Mouse (Mus musculus): ENCODE measurements around the gene Pcbp2. TPM values are rescaled to one million over a fixed set of nuclear protein-coding genes. Genes with fewer than 3 reads are reported as not detected.

Pcbp2 gene
- polyA plus RNA-seq, 1 experiment from 2014 or later, result 201 TPM

- Histone ChIP-seq H3K27me3 (ENCODE audit: low read depth, poor library complexity, severe bottlenecking) (no peaks in the 10 kb centered on the region), H3K4me3 (peak overlapping the region; percentile 86), H3K9me3 (replicated peaks) (no peaks in the 10 kb centered on the region), H3K27ac (replicated peaks) (peak overlapping the region; percentile 99), H3K36me3 (peaks cover 39% of the 10 kb centered on the region), H3K4me1 (peaks cover 20% of the 10 kb centered on the region)
- peak; percentile 88 for DNase-seq (ENCODE audit: low spot score)
- under 1% methylated on average over 48 of the region's 67 CpGs for WGBS
Observed at GRCm38 (mm10) chr15:102470605-102471294, 411 bp downstream of the Pcbp2 start.

- Histone ChIP-seq H3K9me3 (replicated peaks) (no peaks in the 10 kb centered on the region), H3K4me1 (peaks cover 20% of the 10 kb centered on the region), H3K27ac (replicated peaks) (peak overlapping the region; percentile 99), H3K36me3 (peaks cover 44% of the 10 kb centered on the region), H3K4me3 (peak overlapping the region; percentile 86), H3K27me3 (ENCODE audit: low read depth, poor library complexity, severe bottlenecking) (no peaks in the 10 kb centered on the region)
- no peak for DNase-seq (ENCODE audit: low spot score)
- WGBS, result under 1% methylated on average over 10 of the region's 10 CpGs
Observed at GRCm38 (mm10) chr15:102471295-102471645, 931 bp downstream of the Pcbp2 start.

- no peak for DNase-seq (ENCODE audit: low spot score)
- H3K4me1 ChIP-seq, result peaks cover 20% of the 10 kb centered on the region
- H3K27ac ChIP-seq (replicated peaks), result no peak overlapping the region
- H3K36me3 ChIP-seq, result peaks cover 49% of the 10 kb centered on the region
- H3K4me3 ChIP-seq, result peak overlapping the region; percentile 86
- H3K9me3 ChIP-seq (replicated peaks), result no peaks in the 10 kb centered on the region
- H3K27me3 ChIP-seq (ENCODE audit: low read depth, poor library complexity, severe bottlenecking), result no peaks in the 10 kb centered on the region
Observed at GRCm38 (mm10) chr15:102471727-102472126, 1.4 kb downstream of the Pcbp2 start.

- Histone ChIP-seq H3K36me3 (peaks cover 64% of the 10 kb centered on the region), H3K9me3 (replicated peaks) (no peaks in the 10 kb centered on the region), H3K4me1 (peaks cover 20% of the 10 kb centered on the region), H3K4me3 (peak overlapping the region; percentile 21; the same call in 1 of the 2 replicates), H3K27me3 (ENCODE audit: low read depth, poor library complexity, severe bottlenecking) (no peaks in the 10 kb centered on the region), H3K27ac (replicated peaks) (no peak overlapping the region)
- DNase-seq (ENCODE audit: low spot score), result no peak
- WGBS, result 79% methylated on average over 2 of the region's 2 CpGs
Observed at GRCm38 (mm10) chr15:102473246-102473645, 2.9 kb downstream of the Pcbp2 start.

- DNase-seq (ENCODE audit: low spot score), result no peak
- Histone ChIP-seq H3K9me3 (replicated peaks) (no peaks in the 10 kb centered on the region), H3K27ac (replicated peaks) (no peak overlapping the region), H3K36me3 (peaks cover 68% of the 10 kb centered on the region), H3K4me1 (peaks cover 20% of the 10 kb centered on the region), H3K27me3 (ENCODE audit: low read depth, poor library complexity, severe bottlenecking) (no peaks in the 10 kb centered on the region), H3K4me3 (no peak overlapping the region)
- WGBS, result 91% methylated on average over 2 of the region's 2 CpGs
Observed at GRCm38 (mm10) chr15:102474520-102474919, 4.2 kb downstream of the Pcbp2 start.

GRCm38 (mm10) chr15:102483136-102483535 lies 12.8 kb downstream of the Pcbp2 start:
- H3K4me3 ChIP-seq, result no peak overlapping the region
- no peaks in the 10 kb centered on the region for H3K9me3 ChIP-seq (replicated peaks)
- WGBS, result 95% methylated on average over 3 of the region's 3 CpGs
- no peak overlapping the region for H3K27ac ChIP-seq (replicated peaks)
- peaks cover 97% of the 10 kb centered on the region for H3K36me3 ChIP-seq
- DNase-seq (ENCODE audit: low spot score), result no peak
- H3K27me3 ChIP-seq (ENCODE audit: low read depth, poor library complexity, severe bottlenecking), result no peaks in the 10 kb centered on the region
- H3K4me1 ChIP-seq, result no peaks in the 10 kb centered on the region

GRCm38 (mm10) chr15:102485853-102486252 lies 15.5 kb downstream of the Pcbp2 start:
- Histone ChIP-seq H3K4me1 (no peaks in the 10 kb centered on the region), H3K9me3 (replicated peaks) (no peaks in the 10 kb centered on the region), H3K36me3 (peaks cover 99% of the 10 kb centered on the region), H3K27ac (replicated peaks) (no peak overlapping the region), H3K27me3 (ENCODE audit: low read depth, poor library complexity, severe bottlenecking) (no peaks in the 10 kb centered on the region), H3K4me3 (no peak overlapping the region)
- DNase-seq (ENCODE audit: low spot score), result no peak
- whole genome bisulfite sequencing, result 89% methylated on average over 12 of the region's 12 CpGs

GRCm38 (mm10) chr15:102487664-102488063 lies 17.3 kb downstream of the Pcbp2 start:
- H3K9me3 ChIP-seq (replicated peaks), result no peaks in the 10 kb centered on the region
- no peak overlapping the region for H3K27ac ChIP-seq (replicated peaks)
- peaks cover 100% of the 10 kb centered on the region for H3K36me3 ChIP-seq
- WGBS, result 77% methylated on average over 1 of the region's 1 CpGs
- no peak overlapping the region for H3K4me3 ChIP-seq
- DNase-seq (ENCODE audit: low spot score), result no peak
- H3K27me3 ChIP-seq (ENCODE audit: low read depth, poor library complexity, severe bottlenecking), result no peaks in the 10 kb centered on the region
- H3K4me1 ChIP-seq, result no peaks in the 10 kb centered on the region

- Histone ChIP-seq H3K4me3 (no peak overlapping the region), H3K27me3 (ENCODE audit: low read depth, poor library complexity, severe bottlenecking) (no peaks in the 10 kb centered on the region), H3K4me1 (no peaks in the 10 kb centered on the region), H3K36me3 (peaks cover 99% of the 10 kb centered on the region), H3K9me3 (replicated peaks) (no peaks in the 10 kb centered on the region), H3K27ac (replicated peaks) (no peak overlapping the region)
- 91% methylated on average over 3 of the region's 3 CpGs for WGBS
- no peak for DNase-seq (ENCODE audit: low spot score)
Observed at GRCm38 (mm10) chr15:102498322-102498721, 28.0 kb downstream of the Pcbp2 start.

GRCm38 (mm10) chr15:102499370-102499769 lies 29.0 kb downstream of the Pcbp2 start:
- Histone ChIP-seq H3K9me3 (replicated peaks) (no peaks in the 10 kb centered on the region), H3K27ac (replicated peaks) (no peak overlapping the region), H3K4me3 (no peak overlapping the region), H3K36me3 (peaks cover 99% of the 10 kb centered on the region), H3K4me1 (no peaks in the 10 kb centered on the region), H3K27me3 (ENCODE audit: low read depth, poor library complexity, severe bottlenecking) (no peaks in the 10 kb centered on the region)
- DNase-seq (ENCODE audit: low spot score), result no peak
- 81% methylated on average over 3 of the region's 3 CpGs for WGBS

- no peak overlapping the region for H3K4me3 ChIP-seq
- H3K4me1 ChIP-seq, result no peaks in the 10 kb centered on the region
- no peak overlapping the region for H3K27ac ChIP-seq (replicated peaks)
- no peak for DNase-seq (ENCODE audit: low spot score)
- no peaks in the 10 kb centered on the region for H3K27me3 ChIP-seq (ENCODE audit: low read depth, poor library complexity, severe bottlenecking)
- 91% methylated on average over 6 of the region's 6 CpGs for WGBS
- H3K9me3 ChIP-seq (replicated peaks), result no peaks in the 10 kb centered on the region
- peaks cover 99% of the 10 kb centered on the region for H3K36me3 ChIP-seq
Observed at GRCm38 (mm10) chr15:102499851-102500250, 29.5 kb downstream of the Pcbp2 start.

- Histone ChIP-seq H3K27ac (replicated peaks) (no peak overlapping the region), H3K36me3 (peaks cover 99% of the 10 kb centered on the region), H3K27me3 (ENCODE audit: low read depth, poor library complexity, severe bottlenecking) (no peaks in the 10 kb centered on the region), H3K4me3 (no peak overlapping the region), H3K4me1 (no peaks in the 10 kb centered on the region), H3K9me3 (replicated peaks) (no peaks in the 10 kb centered on the region)
- 90% methylated on average over 5 of the region's 5 CpGs for WGBS
- no peak for DNase-seq (ENCODE audit: low spot score)
Observed at GRCm38 (mm10) chr15:102500479-102500878, 30.1 kb downstream of the Pcbp2 start.

GRCm38 (mm10) chr15:102501084-102501814 lies 30.9 kb downstream of the Pcbp2 start:
- Histone ChIP-seq H3K9me3 (replicated peaks) (no peaks in the 10 kb centered on the region), H3K27me3 (ENCODE audit: low read depth, poor library complexity, severe bottlenecking) (no peaks in the 10 kb centered on the region), H3K27ac (replicated peaks) (no peak overlapping the region), H3K4me1 (no peaks in the 10 kb centered on the region), H3K4me3 (no peak overlapping the region), H3K36me3 (peaks cover 98% of the 10 kb centered on the region)
- no peak for DNase-seq (ENCODE audit: low spot score)
- 92% methylated on average over 19 of the region's 19 CpGs for WGBS
